Mouse (Mus musculus): ENCODE measurements around the gene 4922502D21Rik.
"Not testable (repeated sequence)": the region's sequence is repeated elsewhere in the genome, so short reads cannot be mapped to it uniquely, and the experiment has no call there.

The 4922502D21Rik gene

DNA sequence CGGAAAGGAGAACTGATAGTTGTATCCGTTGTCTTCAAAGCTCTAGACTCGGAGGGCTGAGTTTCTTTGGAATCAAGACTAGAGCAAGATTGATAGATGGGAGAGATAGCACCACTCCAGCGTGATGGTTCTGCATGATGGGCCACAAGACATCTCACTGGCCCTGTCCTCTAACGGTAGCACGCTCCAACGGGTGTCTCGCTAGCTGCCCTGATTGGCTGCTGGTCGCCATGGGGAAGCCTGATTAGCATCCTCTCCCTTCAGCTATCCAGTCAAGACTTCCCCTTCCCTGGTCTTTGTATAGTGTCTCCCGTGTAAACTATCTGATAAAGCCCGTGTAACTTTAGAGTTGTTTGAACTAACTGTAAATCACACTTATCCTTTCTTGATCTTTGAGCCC lies at the start of gene 4922502D21Rik:
TSS of gene 4922502D21Rik (minus strand) at position 187 of the 400 bp plus-strand sequence.
- DNase-seq (ENCODE audit: low spot score), result no peak

DNA sequence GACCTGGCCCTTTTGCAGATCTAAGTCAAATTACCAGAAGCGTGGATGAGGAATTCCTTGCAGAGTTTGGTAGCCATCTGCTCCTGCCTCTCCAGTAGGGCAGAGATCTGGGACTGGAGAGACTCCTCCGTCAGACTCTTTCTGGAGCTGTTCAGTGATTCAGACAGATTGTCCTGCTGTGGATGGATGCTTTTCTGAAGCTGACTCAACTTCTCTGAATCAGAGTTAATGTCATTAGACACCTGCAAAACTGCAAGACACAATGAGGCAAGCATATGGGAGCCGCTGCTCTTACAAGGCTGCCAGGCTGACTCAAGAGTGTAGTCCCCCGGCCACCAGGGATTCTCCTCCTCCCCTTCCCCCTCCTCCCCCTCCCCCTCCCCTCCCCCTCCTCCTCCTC lies 48.9 kb upstream of the 4922502D21Rik start:
- no peak for DNase-seq (ENCODE audit: low spot score)

DNA sequence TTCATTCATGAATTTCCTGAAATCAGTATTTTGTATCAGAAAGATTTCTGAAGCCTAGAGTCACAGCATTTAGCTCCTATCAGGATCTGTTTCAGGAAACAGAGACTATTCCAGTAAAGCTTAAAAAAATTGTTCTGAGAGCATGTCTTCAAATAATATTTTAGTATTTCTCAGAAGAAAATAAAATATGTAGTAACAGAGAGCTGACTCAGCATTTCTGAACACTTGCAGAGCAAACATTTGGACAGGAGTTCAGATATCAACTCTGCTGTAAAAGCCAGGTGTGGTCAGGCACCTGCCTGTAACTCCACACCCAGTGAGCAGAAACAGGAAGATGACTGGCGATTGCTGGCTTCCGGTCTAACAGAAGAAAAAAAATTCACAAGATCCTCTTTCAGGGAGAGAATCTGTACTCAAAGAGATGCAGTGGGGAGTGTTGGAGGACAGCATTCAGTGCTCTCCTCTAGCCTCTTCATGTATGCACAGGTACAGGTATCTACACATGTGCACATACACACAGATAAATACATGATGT lies 43.4 kb upstream of the 4922502D21Rik start:
- no peak for DNase-seq (ENCODE audit: low spot score)

DNA sequence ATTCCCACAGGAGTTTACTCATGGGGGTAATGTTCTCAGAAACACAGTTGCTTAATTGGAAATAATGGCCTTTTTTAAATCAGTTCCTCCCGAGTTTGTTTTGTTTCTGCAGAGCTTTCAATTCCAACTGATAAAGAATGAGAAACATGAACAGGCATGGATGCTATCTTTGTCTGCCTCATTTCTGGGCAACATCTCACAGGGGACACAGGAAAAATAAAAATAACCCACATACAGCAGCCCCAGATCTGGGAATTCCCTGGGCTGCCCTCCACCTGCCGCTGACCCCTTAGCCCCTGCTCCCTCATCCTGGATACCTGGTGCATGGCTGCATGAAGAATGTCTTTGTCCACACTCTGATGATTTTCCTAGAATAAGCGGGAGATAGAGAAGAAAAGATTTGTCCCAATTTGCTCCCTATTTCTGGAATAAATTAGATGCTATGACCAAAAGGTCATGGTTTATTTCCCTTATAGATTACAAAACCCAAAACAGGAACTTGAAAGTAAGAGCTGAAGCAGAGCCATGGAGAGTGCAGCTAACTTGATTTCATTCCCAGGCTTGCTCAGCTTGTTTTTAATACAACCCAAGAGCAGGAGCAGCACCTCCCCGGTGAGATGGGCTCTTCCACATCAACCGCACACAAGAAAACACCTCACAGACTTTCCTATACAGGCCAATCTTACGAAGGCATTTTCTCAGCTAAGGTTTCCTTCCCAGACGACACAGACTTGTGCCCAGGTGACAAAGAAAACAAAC lies 38.0 kb upstream of the 4922502D21Rik start:
- no peak for DNase-seq (ENCODE audit: low spot score)

DNA sequence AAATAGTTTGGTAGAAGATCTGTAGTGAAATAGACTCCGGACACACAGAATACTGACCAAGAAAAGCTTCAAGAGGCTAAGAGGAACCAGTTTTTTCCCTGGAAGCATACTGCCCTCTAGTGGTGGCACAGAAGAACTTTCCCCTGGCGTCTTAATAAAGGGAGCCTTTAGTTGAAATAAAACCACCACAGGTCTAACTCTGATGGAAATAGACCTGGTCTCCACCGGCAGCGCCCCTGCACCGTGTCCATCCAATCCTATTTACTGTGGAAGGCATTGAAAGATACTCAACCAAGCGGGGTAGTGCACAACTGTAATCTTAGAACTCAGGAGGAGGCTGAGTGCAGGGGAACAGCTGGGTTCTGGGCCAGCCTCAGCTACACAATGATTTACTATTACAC lies 34.4 kb upstream of the 4922502D21Rik start:
- peak; percentile 49 for DNase-seq (ENCODE audit: low spot score)

DNA sequence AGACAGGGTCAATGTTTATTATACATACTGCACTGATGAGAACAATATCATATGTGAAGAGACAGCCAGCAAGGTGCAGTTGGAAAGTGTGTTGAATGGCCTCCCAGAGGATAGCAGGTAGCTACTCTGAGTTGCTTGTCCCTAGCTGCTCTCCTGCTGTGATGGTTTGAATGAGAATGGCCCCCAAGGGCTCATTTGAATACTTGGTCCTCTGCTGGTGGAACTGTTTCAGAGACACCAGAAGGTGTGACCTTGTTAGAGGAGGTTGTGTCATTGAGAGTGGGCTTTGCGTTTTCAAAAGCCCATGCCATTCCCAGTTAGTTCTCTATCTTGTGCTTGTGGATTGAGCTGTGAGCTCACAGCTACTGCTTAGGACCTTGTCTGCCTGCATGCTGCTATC lies 32.3 kb upstream of the 4922502D21Rik start:
- no peak for DNase-seq (ENCODE audit: low spot score)

DNA sequence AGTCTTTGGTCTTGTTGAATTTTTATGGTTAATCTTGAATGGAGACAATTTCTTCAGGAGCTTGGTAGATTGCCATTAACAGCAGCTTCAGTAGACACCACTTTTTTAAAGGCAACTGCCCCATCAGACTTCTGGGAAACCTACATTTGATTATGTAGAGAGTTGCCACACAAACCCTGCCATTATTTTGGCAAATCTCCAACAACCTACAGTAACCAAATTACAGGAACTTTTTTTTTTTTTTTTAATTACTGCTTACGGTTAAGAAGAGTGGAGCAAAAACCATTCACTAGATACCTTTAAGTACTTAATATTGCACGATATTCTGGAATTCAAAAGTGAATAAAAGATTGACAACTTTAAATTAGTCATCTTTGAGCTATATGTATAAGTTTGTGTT lies 27.9 kb upstream of the 4922502D21Rik start:
- no peak for DNase-seq (ENCODE audit: low spot score)

DNA sequence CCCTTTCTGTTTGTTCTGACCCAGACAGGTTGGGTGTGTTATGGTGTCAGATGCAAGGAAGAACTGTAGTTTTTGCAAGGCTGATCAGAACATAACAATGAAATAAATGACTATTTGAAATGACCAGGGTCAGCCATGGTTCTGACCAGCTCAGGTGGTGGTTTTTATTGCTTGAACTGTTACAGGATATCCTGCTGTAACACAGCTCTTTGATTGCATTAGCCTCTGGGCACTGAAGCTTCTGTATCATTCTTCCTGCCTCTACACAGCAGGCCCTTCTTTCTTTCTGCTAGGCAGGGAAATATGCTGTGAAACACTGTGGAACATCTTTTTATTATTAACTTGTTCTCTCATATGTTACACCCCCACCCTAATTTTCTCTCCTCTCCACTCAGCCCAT lies 24.8 kb upstream of the 4922502D21Rik start:
- DNase-seq (ENCODE audit: low spot score), result no peak

DNA sequence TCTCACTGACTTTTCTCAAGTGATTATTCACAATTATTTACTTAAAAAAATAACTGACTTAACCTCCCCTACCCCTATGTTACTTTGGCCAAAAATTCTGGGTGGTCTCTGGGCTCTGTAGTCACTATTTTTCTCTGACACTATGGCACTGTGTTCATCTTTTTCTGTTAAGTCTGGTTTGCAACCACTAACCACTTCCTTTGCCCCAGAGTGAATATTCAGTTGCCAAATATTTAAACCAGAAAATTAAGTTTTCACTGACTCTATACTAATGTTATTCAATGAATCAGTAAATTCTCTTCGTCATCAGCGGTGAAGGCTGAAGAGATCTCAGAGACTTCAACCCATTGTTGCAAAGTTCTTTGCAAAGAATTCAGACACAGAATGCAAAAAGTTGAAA lies 24.2 kb upstream of the 4922502D21Rik start:
- no peak for DNase-seq (ENCODE audit: low spot score)

DNA sequence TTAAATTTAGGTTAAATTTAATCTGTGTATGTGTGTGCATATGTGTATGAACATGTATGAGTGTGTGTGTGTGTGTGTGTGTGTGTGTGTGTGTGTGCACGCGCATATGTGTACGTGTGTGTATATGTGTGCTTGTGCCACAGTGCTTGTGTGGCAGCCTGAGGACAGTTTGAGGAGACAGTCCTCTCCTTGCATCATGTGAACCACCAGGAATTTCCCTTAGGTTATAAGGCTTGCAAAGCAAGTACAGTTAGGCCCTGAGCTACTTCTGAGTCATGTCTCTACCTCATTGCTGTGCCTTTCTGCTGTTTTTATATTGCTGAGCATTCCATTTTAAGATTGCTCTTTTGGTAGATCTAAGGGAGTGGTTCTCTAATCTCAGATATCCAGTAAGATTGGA lies 19.5 kb upstream of the 4922502D21Rik start:
- no peak for DNase-seq (ENCODE audit: low spot score)

DNA sequence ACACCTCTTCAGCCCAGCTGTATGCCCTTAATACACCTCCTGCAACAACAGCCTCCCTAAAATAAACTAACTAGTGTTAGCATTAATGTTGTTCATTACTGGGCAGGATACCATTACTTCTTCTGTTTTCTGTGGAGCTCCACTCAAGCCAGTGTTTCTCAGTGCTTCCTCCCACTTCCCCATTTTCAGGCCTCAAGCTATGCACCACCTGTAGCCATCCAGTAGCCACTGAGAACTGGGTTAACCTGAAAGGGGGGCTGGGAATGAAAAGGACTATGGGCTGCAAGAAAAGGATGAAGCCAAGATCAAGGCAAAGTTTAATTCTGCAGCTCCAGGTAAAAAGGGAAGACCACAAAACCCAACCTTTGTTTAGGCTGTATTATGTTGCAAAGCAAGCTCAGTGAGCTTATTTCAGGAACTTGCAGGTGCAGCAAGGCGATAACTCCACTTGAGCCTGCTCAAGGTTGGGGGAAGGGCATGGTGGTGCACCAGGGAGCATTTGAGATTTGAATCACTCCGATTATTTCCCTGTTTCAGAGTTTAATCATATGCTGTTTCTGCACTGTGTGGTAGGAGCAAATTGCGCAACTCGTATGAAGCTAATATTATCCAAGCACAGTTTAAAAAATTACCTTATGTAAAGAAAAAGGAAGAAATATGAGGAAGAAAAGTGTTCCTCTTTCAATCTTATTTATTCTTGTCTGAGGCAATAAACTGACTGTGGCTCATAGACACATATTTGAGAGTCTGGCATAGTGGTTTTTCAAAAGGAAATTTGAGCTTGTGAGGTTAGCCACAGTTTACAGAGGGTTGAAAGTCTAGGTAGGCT lies 18.1 kb upstream of the 4922502D21Rik start:
- no peak for DNase-seq (ENCODE audit: low spot score)

DNA sequence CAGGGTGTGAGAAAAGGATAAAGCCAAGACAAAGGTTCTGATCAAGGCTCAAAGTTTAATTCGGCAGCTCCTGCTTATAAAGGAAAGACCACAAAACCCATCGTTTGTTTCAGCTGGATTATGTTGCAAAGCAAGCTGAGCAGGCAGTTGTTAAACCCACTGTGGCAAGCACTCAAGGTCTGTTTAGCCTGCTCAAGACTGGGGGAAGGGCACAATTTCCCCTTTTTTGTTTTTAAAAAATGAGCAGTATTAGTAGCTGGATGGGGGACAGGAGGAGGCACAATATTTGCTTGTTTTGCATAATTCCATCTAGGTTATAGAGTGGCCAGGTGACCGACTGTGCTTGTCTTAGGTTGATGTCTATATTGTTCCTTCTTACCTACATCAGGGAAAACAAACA lies 12.8 kb upstream of the 4922502D21Rik start:
- no peak for DNase-seq (ENCODE audit: low spot score)

DNA sequence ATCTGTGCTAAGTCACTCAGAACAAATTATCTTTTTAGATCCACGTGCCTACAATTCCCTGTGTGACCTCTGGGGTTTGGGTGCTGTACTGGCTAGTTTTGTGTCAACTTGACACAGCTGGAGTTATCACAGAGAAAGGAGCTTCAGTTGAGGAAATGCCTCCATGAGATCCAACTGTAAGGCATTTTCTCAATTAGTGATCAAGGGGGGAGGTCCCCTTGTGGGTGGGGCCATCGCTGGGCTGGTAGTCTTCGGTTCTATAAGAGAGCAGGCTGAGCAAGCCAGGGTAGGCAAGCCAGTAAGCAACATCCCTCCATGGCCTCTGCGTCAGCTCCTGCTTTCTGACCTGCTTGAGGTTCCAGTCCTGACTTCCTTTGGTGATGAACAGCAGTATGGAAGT lies 10.8 kb upstream of the 4922502D21Rik start, which contains the start of gene Clec12a:
TSS of gene Clec12a (plus strand) at position 301 of the 400 bp plus-strand sequence.
- DNase-seq (ENCODE audit: low spot score), result not testable (repeated sequence)

DNA sequence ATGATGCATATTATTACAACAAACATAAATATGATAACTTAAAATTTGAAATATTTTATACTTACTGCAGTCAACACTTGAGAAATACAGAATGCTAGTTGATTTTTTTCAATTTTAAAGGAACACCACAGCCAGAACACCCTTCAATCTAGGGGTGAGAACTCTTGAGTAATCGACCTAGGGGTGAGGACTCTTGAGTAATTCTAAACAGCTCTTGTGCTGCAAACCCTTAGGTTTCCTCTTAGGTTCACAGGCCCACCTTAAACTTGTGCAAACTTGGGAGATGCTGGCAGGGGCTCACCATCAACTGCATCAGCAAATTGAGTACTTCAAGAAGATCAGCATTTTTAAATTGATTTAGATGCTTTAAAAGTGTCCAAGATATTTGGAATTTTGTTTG lies 6.2 kb upstream of the 4922502D21Rik start:
- DNase-seq (ENCODE audit: low spot score), result no peak

DNA sequence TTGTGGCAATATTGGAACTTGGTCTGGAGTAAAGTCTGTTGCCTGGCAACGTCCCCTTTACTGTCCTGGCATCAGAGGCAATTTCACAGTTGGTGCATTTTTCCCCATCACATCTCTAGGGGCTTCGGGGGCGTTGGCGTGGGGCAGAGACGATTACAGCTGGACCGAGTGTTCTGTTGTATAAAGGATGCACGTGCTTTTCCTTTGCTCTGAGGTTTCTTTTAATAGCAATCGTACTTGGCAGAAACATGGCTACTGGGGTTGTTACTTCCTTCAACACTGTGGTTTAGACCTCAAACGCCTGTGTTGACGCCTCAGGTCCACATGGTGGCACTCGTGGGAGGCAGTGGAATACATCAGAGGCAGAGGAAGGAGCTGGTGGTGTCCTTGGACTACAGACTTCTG lies 2.1 kb upstream of the 4922502D21Rik start:
- peak; percentile 78 for DNase-seq (ENCODE audit: low spot score)

DNA sequence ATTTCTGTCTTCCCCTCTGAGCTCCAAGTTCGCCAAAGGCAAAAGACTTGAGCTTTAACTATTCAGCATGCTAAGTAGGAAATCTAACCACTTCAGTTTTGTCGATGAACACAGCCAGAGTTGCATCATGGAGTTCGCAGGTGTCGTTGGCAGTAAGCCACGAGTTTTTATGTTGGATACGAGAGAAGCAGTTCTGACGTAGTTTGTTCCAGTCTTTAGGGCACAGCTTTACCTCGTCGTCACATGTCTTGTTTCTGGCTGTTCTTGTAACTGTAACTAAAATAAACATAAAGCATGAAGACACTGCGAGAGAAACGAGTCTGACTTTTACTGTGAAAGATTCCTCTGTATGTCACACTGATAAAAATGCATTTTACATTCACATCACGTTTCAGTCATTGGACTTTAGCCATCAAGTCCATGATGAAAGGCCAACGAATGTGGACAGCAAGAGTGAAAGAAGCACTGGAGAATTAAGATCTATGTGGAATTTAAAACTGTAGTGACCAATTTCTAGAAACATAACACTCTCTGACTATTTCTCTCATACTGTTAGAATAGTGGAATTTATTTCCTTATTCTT lies 4.9 kb downstream of the 4922502D21Rik start:
- DNase-seq (ENCODE audit: low spot score), result peak; percentile 49

DNA sequence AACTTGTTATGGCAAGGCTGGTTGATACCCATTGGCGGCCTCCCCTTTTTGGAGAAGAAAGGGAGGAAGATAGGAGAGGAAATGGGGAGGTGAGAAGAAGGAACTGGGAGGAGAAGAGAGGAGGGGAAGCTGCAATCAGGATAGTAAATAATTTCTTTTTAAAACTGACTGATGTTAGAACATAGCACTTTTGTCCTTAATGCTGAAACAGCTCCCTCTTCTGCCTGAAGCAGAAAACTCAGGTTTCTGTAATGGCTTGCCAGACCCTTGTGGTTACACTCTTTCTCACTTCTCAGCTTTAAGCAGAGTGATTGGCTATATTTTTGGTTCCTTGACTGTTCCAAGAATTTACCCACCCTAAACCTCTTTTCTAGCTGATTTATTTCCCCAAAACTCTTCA lies 5.6 kb downstream of the 4922502D21Rik start:
- DNase-seq (ENCODE audit: low spot score), result peak; percentile 20

DNA sequence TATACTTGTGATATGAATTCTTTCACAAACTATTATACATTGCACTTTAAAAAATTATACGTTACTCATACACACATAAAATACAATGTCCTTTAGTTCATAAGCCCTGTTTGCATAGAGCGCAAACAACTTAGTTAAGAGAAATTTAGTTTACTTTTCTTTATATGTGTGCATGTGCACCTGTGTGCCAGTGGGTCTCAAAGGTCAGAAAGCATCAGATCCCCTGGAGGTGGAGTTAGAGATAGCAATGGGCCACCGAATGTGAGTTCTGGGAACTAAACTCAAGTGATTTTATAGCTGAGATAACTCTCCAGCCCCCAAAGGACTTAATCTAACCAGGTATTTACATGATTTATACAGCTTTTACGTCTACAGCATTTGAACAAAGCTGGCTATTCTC lies 12.3 kb downstream of the 4922502D21Rik start:
- DNase-seq (ENCODE audit: low spot score), result no peak

DNA sequence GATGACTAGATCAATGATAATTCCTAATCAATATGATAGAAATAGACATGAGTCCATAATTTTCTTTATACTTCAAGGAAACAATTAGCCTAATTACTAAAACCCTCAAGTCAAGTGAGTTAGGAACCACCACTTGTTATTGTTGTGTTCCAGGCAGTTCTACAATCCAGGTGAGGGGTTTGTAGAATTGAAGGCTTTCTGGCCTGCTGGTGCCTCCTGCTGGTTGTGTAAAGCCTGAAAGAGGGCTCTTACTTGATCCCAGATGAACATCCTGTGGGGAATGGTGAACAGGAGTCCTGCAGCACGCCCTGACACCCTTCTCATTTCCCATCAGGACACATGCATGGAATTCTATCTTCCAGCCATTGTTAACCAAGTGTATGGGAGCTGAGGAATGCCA lies 13.2 kb downstream of the 4922502D21Rik start:
- peak; percentile 39 for DNase-seq (ENCODE audit: low spot score)

DNA sequence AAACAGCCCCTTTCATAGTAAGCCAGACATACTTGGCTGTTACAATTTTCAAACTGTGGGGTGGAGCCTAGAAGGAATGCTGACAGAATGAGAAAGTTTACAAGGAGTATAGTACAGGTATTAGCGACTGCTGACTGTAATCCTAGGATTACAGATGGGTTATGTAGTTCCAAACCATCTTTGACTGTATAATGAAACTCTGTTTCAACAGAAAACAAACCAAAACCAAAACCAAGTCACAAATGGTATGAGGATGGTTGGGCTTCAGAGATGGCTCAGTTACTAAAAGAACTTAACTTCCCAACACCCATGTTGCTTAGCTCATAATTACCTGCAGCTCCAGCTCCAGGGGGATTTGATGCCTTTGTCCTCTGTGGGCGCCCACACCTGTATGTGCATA lies 15.1 kb downstream of the 4922502D21Rik start:
- DNase-seq (ENCODE audit: low spot score), result no peak

DNA sequence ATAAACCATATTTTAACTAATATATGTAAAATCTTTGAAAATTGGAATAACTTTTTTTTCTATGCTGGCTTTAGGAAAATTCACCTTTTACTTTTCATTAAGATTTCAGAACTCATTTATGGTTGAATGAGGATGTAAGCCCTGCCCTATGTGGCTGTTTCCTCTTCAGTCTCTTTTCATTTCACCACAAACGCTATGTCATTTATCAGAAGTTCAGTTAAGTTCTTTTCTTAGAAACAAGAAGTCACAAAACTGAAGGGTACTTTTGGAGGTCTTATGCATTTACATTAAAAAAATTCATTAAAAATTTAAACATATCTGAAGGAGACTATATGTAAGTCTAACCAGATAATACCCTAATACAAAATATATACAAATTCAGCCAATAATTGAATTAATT lies 15.9 kb downstream of the 4922502D21Rik start:
- no peak for DNase-seq (ENCODE audit: low spot score)

DNA sequence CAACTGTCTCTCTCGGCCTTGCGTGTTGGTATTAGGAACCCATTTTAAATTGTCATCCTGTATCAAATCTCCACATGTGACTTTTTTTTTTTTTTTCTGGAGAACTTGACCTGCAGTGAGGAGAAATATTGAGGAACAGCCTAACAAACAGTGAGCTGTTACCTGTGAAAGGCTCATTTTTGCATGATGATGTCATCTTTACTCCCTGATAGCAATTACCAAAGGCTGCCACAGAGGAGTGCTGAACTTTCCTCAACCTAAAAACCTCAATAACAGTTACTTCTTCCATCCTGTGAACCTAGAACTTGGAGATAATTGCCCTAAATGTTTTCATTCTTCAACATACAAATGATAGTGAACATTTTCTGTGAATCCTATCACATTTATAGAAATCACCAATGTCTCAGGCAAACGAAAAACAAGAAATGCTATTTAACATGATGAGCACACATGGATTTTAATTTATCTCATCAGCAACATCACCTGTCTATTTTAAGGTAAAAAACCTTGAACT lies 16.9 kb downstream of the 4922502D21Rik start:
- no peak for DNase-seq (ENCODE audit: low spot score)
